18 mouse cellular contexts compared by ENCODE assay signal in genomic region chr16:20805793-20806192, GRCm38 (mm10).
A peak's percentile ranks its signal among the peaks of the same experiment; 100 is the strongest.
DNase-seq lines count a peak whose midpoint lies in the region; ATAC-seq and TF ChIP-seq lines count a peak whose summit lies in the region.
"Had no signal": no experiment of that assay in that cellular context is flagged by ENCODE, and none has a peak within 500 bp of the region (broad histone marks: within the 10 kb centered on the region; RNA-seq: fewer than 3 reads in every experiment).

No protein-coding gene starts in this region.

- TF ChIP-seq CTCF in thymus, adult 2 months (IDR thresholded peaks at IDR 0.05; ENCODE audit: borderline replicate concordance, control insufficient read depth, extremely low read depth, insufficient read depth, low read length, poor library complexity): no peak
- TF ChIP-seq CTCF in kidney, adult 2 months (conservative IDR thresholded peaks at IDR 0.05; ENCODE audit: insufficient read depth, insufficient read length, low read depth, low read length): no peak

- 44% methylated on average over 6 of the region's 6 CpGs for WGBS in heart, embryonic 15.5 days
- WGBS in thymus, adult 2 months: 91% methylated on average over 6 of the region's 6 CpGs
- WGBS in kidney, adult 2 months: 87% methylated on average over 6 of the region's 6 CpGs

- 0 out of 2 replicates have a peak overlapping the region, but pooled peaks have one; percentile 9 for H3K27ac ChIP-seq in heart, embryonic 15.5 days
- peak overlapping the region; percentile 38; the same call in 1 of the 2 replicates for H3K27ac ChIP-seq in thymus, adult 2 months (ENCODE audit: control insufficient read depth, insufficient read depth, low read length)
- H3K27ac ChIP-seq in kidney, adult 2 months (ENCODE audit: insufficient read depth, low read depth, low read length): no peak overlapping the region
- H3K27ac ChIP-seq: forebrain, embryonic 13.5 days; hindbrain, embryonic 13.5 days had no signal

- no peak for TF ChIP-seq POLR2A in thymus, adult 2 months (IDR thresholded peaks at IDR 0.05; ENCODE audit: control insufficient read depth, extremely low read depth, insufficient read depth, low read length, poor library complexity)
- TF ChIP-seq POLR2A in kidney, adult 2 months (IDR thresholded peaks at IDR 0.05; ENCODE audit: low read depth, low read length): no peak

- H3K4me2 ChIP-seq in heart, embryonic 15.5 days: no peak overlapping the region
- H3K4me2 ChIP-seq: intestine, embryonic 15.5 days had no signal

- H3K36me3 ChIP-seq in heart, embryonic 15.5 days: no peaks in the 10 kb centered on the region
- no peaks in the 10 kb centered on the region for H3K36me3 ChIP-seq in thymus, adult 2 months (ENCODE audit: control insufficient read depth, insufficient read depth, low read length)
- H3K36me3 ChIP-seq in kidney, adult 2 months (ENCODE audit: control insufficient read depth, insufficient read depth, low read length): no peaks in the 10 kb centered on the region
- H3K36me3 ChIP-seq: forebrain, embryonic 10.5 days; heart, embryonic 12.5 days; hindbrain, embryonic 10.5 days; hindbrain, embryonic 13.5 days; intestine, embryonic 15.5 days had no signal

- no peak overlapping the region for H3K4me3 ChIP-seq in heart, embryonic 15.5 days
- H3K4me3 ChIP-seq in thymus, adult 2 months (ENCODE audit: control insufficient read depth, insufficient read depth, low read length): no peak overlapping the region
- H3K4me3 ChIP-seq in kidney, adult 2 months (ENCODE audit: insufficient read depth, low read depth, low read length): no peak overlapping the region
- H3K4me3 ChIP-seq: forebrain, embryonic 13.5 days; hindbrain, embryonic 13.5 days; intestine, embryonic 15.5 days had no signal

- H3K9me3 ChIP-seq in heart, embryonic 15.5 days (replicated peaks): no peaks in the 10 kb centered on the region
- H3K9me3 ChIP-seq: forebrain, embryonic 10.5 days; forebrain, embryonic 13.5 days; heart, embryonic 12.5 days; hindbrain, embryonic 10.5 days; hindbrain, embryonic 13.5 days; intestine, embryonic 15.5 days had no signal

- H3K4me1 ChIP-seq in heart, embryonic 15.5 days (replicated peaks): peaks cover 20% of the 10 kb centered on the region
- peaks cover 8% of the 10 kb centered on the region for H3K4me1 ChIP-seq in thymus, adult 2 months (replicated peaks; ENCODE audit: control insufficient read depth, insufficient read depth, low read length)
- peaks cover 3% of the 10 kb centered on the region; the same call in 1 of the 2 replicates for H3K4me1 ChIP-seq in kidney, adult 2 months (ENCODE audit: control insufficient read depth, insufficient read depth, low read length)

- ATAC-seq in heart, embryonic 15.5 days (replicated peaks; ENCODE audit: insufficient number of reproducible peaks, insufficient read depth, low FRiP score, low read depth): no peak
- 0 out of 2 replicates have a peak, but pooled peaks have one; percentile 11 for ATAC-seq in megakaryocyte-erythroid progenitor cell, adult 5-6 weeks (replicated peaks; ENCODE audit: low FRiP score, low TSS enrichment, poor library complexity, severe bottlenecking)

- DNase-seq in heart, postnatal 4 days: no peak
- DNase-seq in thymus, adult 2 months: no peak
- no peak for DNase-seq in thymus, postnatal 14 days
- DNase-seq in kidney, adult 2 months: no peak
- DNase-seq: adrenal gland, adult 8-10 months; adrenal gland, postnatal 25 days; cerebellum, adult 11-12 months; cerebellum, adult 8-10 months; gastrocnemius, adult 2 months; gastrocnemius, postnatal 14 days had no signal

- H3K9ac ChIP-seq in heart, embryonic 15.5 days: no peak overlapping the region
- H3K9ac ChIP-seq: forebrain, embryonic 13.5 days; heart, embryonic 12.5 days; hindbrain, embryonic 13.5 days; intestine, embryonic 15.5 days had no signal

- H3K27me3 ChIP-seq in heart, embryonic 15.5 days: no peaks in the 10 kb centered on the region
- no peaks in the 10 kb centered on the region for H3K27me3 ChIP-seq in thymus, adult 2 months (ENCODE audit: control insufficient read depth, insufficient read depth, low read length)
- no peaks in the 10 kb centered on the region for H3K27me3 ChIP-seq in kidney, adult 2 months (replicated peaks; ENCODE audit: control insufficient read depth, insufficient read depth, low read length)
- H3K27me3 ChIP-seq: forebrain, embryonic 13.5 days; heart, embryonic 12.5 days; hindbrain, embryonic 13.5 days; intestine, embryonic 15.5 days had no signal
